Mouse (Mus musculus) right cerebral cortex, postnatal 10 days (tissue): ENCODE measurements around the gene Bik.
"Not testable (repeated sequence)": the region's sequence is repeated elsewhere in the genome, so short reads cannot be mapped to it uniquely, and the experiment has no call there.

Source experiments
- DNase-seq, 2 experiments: peaks; one replicate each; pipeline ENCODE4 v3.0.0; 2021; ENCODE audit warnings: low spot score in 2 of 2

The Bik gene

GRCm38 (mm10) chr15:83526424-83527091 is at the start of gene Bik:
Gene Bik (plus strand): TSS chr15:83526862.
- no peak for DNase-seq

DNA sequence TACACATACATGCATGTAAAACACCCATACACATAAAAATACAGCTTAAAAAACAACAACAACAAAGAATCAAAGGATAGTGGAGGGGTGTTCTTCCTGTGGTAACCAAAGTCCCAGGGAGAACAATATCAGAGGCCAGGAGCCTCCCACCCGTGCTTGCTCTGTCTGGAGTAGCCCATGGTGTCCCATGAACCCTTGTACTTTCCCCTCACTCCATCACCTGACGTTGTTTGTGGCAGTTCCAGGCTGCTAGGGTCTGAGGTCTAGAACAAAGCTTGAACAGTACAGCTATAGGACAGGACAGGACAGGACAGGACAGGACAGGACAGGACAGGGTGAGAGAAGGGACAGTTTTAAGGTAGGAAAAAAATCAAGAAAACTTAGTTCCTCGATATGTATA is 48.6 kb upstream of the Bik start:
- no peak for DNase-seq

- no peak for DNase-seq
These were observed 46.8 kb upstream of the Bik start for GRCm38 (mm10) chr15:83479818-83480217.

- no peak for DNase-seq
These were observed 45.4 kb upstream of the Bik start for GRCm38 (mm10) chr15:83481236-83481780.

DNA sequence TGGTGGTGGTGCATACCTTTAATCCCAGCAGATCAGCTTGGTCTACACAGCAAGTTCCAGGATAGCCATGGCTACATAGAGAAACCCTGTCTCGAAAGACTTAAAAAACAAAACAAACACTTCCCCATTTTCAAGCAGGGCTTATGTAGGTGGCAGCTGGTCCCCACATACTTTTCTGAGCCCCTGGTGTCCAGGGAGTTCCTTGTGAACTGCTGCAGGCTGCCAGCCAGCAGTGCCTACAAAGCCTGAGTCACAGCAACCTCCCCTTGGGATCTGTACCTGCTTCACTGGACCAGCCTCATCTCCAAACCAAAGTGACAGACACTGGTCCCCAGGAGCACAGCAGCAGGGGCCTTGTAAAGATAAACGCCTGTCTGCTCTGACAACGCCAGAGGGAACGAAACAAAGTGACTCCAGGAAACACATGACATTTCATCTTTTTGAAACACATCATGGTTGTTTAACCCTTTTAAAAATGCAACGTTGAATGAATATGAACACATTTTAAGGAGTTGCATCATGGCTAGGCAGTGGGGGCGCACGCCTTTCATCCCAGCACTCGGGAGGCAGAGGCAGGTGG is 43.9 kb upstream of the Bik start:
- no peak for DNase-seq

DNA sequence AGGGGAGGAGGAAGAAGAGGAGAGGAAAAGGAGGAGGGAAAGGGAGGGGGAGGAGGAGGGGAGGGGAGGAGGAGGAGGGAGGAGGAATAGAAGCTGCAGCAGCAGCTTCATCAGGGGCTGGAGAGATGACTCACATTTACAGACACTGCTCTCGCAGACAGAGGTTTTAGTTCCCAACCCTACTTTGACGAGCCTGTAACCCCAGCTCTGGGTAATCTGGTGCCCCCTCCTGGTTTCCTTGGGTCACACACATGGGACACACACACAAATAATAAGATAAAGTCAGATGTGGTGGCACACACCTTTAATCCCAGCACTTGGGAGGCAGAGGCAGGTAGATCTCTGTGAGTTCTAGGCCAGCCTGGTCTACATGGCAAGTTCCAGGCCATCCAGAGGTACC is 43.2 kb upstream of the Bik start:
- DNase-seq: no peak

DNA sequence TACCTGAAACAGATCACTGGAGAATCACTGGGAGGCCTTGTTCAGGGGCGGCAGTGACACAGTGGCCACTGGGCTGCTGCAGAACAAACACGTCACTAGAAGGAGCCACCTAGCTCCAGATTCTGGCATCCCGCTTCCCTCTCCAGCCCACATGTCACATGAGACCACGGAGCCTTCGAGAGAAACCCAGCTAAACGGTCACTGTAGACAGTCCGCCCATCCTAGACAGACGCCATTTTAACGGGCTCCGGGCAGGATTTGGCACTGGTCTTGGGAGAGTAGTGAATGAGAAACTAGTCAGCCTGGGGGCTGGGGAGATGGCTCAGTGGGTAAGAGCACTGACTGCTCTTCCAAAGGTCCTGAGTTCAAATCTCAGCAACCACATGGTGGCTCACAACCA is 42.4 kb upstream of the Bik start:
- DNase-seq: no peak

DNA sequence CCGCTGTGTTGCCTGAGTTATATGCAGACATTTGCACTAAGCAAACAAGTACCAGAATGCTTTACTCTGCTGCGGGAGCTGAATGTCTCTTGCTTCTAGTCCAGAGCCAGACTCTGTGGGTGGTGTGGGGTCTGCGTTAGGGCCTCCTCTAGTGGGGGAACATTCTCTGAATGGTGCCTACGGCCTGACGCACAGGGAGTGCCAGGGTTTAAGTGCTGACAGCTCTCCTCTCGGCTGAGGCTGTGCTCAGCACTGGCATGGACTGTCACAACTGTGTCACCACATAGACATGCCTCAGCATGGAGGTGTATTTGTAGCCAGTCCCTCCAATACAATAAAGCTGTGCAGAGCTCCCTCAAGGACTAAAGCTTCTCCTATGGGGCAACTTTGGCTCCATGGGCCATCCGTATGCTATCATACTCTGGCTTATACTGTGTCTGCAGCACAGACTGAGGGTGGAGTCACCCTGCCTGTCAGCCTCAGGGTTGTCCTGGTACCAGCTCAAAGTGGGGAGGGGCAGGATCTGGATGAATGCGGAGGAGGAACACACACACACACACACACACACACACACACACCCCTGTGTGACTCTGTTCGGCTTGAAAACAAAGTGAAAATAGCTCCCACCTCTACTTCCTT is 39.1 kb upstream of the Bik start:
- no peak for DNase-seq

GRCm38 (mm10) chr15:83489471-83489870 is 37.2 kb upstream of the Bik start:
- no peak for DNase-seq

GRCm38 (mm10) chr15:83491891-83492290 is 34.8 kb upstream of the Bik start:
- DNase-seq: no peak

DNA sequence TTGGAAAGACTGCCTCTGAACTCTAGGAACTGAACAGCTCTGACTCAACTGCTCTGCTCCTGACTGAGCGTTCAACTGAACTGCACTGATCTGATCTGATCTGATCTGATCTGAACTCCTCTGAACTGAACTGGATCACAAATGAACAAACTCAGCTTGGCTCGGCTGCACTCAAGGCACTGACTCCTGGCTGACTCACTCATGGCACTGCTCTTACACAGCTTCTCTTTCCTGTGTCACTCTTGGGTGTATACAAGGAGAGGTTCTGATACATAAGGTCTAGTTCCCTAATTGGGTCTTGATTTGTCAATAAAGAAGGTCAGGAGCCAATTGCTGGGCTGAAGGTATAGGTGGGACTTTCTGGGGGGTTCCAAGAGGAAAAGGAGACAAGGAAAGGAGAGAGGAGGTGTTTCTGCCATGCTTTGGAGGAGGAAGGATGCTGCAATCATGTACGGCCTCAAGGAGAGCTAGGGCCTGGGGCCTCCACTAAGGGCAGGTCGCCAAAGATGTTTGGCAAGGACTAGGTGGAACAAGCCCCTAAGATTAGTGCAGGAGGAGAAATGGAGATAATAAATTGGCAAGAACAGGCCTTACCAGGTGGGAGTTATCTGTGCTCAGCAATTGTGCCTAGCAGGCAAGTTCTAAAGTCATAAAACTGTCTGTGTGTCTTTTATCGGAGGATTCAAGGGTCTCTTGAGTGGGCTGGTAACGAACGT is 32.6 kb upstream of the Bik start:
- no peak for DNase-seq

DNA sequence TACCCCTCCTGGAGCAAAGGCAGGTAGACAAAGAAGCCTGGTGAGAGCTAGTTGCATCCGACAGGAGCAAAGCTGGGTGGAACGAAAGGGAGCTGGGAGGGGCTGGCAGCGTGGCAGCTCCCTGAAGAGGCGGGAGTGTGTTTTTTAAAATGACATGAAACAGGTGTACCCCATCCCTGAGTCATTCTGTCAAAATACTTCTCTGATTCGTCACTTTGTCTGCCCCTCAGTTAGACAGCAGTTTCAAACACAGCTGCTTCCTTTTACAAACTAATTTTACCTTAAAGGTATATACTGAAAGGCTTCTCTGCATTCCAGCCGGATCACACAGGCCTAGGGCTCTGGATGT is 32.1 kb upstream of the Bik start:
- DNase-seq: no peak

DNA sequence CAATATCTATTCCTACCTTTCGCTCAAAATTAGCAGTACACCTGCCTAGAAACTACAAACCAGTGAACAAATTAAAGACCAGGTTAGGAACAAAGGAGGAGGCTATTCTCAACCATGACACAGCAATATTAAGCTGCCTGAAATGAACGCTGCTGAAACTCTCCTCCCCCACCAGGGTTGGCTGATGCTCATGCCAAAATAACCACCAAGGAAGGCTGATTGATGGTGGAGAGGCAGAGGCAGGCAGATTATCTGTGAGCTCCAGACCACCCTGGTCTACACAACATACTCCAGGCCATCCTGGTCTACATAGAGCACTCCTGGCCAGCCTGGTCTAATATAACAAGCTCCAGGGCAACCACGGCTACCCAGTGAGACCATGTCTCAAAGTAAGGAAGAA is 31.5 kb upstream of the Bik start:
- DNase-seq: no peak

- no peak for DNase-seq
These were observed 30.8 kb upstream of the Bik start for GRCm38 (mm10) chr15:83495787-83496367.

DNA sequence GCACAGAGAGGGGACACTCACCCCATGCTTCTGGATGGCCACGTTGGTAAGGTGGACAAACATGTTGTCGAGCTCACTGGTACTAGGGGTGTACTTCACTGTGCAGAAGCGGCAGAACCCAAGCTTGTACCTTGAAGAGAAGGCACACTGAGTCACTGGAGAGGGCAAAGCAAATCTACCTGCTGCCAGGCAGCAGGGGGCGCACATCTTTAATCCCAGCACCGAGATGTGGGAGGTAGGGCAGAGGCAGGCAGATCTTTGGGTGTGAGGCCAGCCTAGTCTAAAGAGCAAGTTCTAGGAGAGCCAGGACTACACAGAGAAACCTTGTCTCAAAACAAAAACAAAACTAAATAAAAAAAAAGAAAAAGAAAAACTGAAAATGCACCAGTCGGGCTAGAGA is 29.4 kb upstream of the Bik start:
- DNase-seq: no peak

GRCm38 (mm10) chr15:83499211-83499755 is 27.4 kb upstream of the Bik start:
- DNase-seq: no peak

DNA sequence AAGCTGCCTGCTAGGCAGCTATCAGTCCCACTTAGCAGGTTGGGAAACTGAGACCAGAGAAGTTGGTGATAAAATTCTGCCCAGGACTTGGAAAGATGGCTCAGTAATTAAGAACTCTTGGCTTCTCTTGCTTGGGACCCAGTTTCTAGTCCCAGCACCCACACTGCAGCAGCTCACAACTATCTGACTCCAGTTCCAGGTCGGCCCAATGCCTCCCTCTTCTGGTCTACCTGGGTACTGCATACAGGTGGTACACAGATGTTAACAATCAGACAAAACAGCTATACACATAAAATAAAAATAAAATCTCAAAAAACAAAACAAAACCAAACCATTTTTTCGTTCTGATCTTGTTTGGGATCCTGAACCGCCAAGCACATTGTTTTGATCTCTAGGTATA is 26.3 kb upstream of the Bik start:
- DNase-seq: no peak

- DNase-seq: not testable (repeated sequence)
These were observed 25.2 kb upstream of the Bik start for GRCm38 (mm10) chr15:83501483-83501882.

DNA sequence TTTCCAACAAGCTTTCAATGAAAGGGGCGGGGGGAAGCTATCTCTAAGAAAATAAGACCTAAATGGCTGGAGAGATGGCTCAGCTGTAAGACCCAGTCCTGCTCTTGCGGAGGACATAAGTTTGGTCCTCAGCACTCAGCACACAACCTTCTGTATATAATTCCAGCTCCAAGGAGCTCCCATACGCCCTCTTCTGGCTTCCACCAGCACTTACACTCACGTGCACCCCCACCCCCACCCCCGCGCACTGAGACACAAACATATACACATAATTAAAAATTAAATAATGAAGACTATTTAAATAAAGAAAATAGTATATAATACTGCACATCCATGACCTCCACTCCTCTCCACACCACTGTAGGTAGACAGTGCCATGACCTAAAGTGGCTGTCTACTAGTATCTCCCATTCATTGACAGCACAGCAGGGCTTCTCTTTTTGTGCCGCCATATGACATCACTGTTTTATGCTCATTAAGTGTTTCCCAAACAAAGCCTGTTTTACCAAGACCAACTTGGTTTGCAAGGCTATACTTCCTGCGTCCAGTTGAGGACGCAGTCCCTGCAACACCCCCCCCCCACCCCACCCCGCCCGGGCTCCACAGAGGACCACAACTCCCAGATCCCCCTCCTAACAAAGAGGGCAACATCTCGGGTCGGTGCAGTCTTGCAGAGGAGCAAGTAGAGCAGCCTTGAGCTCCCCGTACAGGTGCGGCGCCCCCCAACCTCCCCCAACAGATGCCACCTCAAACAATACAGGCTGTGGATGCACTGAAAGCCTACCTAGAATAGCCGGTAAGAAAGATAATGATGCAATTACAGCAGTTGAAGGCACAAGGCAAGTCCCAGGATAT is 16.5 kb upstream of the Bik start:
- DNase-seq: no peak

GRCm38 (mm10) chr15:83510805-83511405 is 15.8 kb upstream of the Bik start, which contains the start of gene Ttll1:
Gene Ttll1 (minus strand): TSS chr15:83510893.
- peak; percentile 96 to 97 for DNase-seq
